Mouse (Mus musculus) heart, embryonic 13.5 days (tissue): Measurements from ENCODE around the gene Dffa. TPM values are rescaled to one million over a fixed set of nuclear protein-coding genes. Genes with fewer than 3 reads are reported as not detected.
"Not testable (repeated sequence)": the region's sequence is repeated elsewhere in the genome, so short reads cannot be mapped to it uniquely, and the experiment has no call there.

ENCODE experiments used
- ATAC-seq: fragments of 200-750 bp; cut with Nextera tagmentation; 2 replicates; pipeline ENCODE4 v1.8.0; 2017; ENCODE audit warnings: moderate TSS enrichment; ENCODE audit not compliant: insufficient number of reproducible peaks, low FRiP score, low TSS enrichment; ENCODE audit errors: extremely low read depth
- H3K27ac ChIP-seq: fragments of 300-500 bp; sonication (generic); replicated peaks from 2 replicates; pipeline ENCODE4 v1.5.1; 2015; ENCODE audit warnings: moderate library complexity, mild to moderate bottlenecking, inconsistent platforms
- H3K27me3 ChIP-seq: fragments of 300-500 bp; sonication (generic); replicated peaks from 2 replicates; pipeline ENCODE4 v1.6.1; 2015; ENCODE audit warnings: mild to moderate bottlenecking, inconsistent platforms
- H3K36me3 ChIP-seq: fragments of 300-500 bp; sonication (generic); 2 replicates; pipeline ENCODE4 v1.6.1; 2015; ENCODE audit warnings: mild to moderate bottlenecking, inconsistent platforms
- H3K4me1 ChIP-seq: fragments of 300-500 bp; sonication (generic); 2 replicates; pipeline ENCODE4 v1.6.1; 2015; ENCODE audit warnings: inconsistent platforms
- H3K4me2 ChIP-seq: fragments of 300-500 bp; sonication (generic); 2 replicates; pipeline ENCODE4 v1.6.1; 2015; ENCODE audit warnings: inconsistent platforms, mild to moderate bottlenecking, moderate library complexity
- H3K4me3 ChIP-seq: fragments of 300-500 bp; sonication (generic); 2 replicates; pipeline ENCODE4 v1.5.1; 2015; ENCODE audit warnings: moderate library complexity, mild to moderate bottlenecking, inconsistent platforms
- H3K9ac ChIP-seq: fragments of 300-500 bp; sonication (generic); 2 replicates; pipeline ENCODE4 v1.6.1; 2015; ENCODE audit warnings: inconsistent platforms, mild to moderate bottlenecking, moderate library complexity
- H3K9me3 ChIP-seq: fragments of 300-500 bp; sonication (generic); 2 replicates; pipeline ENCODE4 v1.6.1; 2016; ENCODE audit warnings: inconsistent platforms
- WGBS: fragments of 180-500 bp; shearing (Covaris S2); methylation state at CpG from one replicate; pipeline ENCODE4 v1.1.7; 2015; ENCODE audit warnings: mixed read lengths; 5-methylcytosine and 5-hydroxymethylcytosine counted together
- polyA plus RNA-seq: library from polyadenylated mRNA; unstranded; fragments of >200 nt; fragmentation: Nextera tagmentation; extraction: Ambion mirVana; gene quantifications from 2 replicates; pipeline ENCODE4 v1.2.1, GENCODE M21; 2015

Gene Dffa
- polyA plus RNA-seq, 1 experiment from 2014 or later = 31.2 TPM

- ATAC-seq = peak; percentile 80
- Histone ChIP-seq H3K36me3 (peaks cover 3% of the 10 kb centered on the region; the same call in 1 of the 2 replicates), H3K4me3 (peak within 1 kb of the TSS; percentile 99), H3K27ac (peak within 1 kb of the TSS; percentile 46), H3K4me2 (peak within 1 kb of the TSS; percentile 98), H3K9ac (peak within 1 kb of the TSS; percentile 96), H3K9me3 (no peaks in the 10 kb centered on the region), H3K27me3 (no peaks in the 10 kb centered on the region), H3K4me1 (peaks cover 23% of the 10 kb centered on the region)
- under 1% methylated on average over 50 of the region's 50 CpGs for WGBS
These were observed 4.5 kb upstream of the Dffa start, which contains the start of gene Pex14 for GRCm38 (mm10) chr4:149099369-149100017. TSS of gene Pex14 (minus strand) at chr4:149099876.

- Histone ChIP-seq H3K4me2 (0 out of 2 replicates have a peak overlapping the region, but pooled peaks have one; percentile 98), H3K4me1 (peaks cover 32% of the 10 kb centered on the region), H3K4me3 (peak overlapping the region; percentile 99; the same call in 1 of the 2 replicates)
- not testable (repeated sequence) for H3K36me3 ChIP-seq, H3K9ac ChIP-seq, H3K27me3 ChIP-seq, ATAC-seq, H3K27ac ChIP-seq, H3K9me3 ChIP-seq
- 81% methylated on average over 12 of the region's 12 CpGs for WGBS
These were observed 3.5 kb upstream of the Dffa start for GRCm38 (mm10) chr4:149100449-149100848.

- Histone ChIP-seq H3K9ac (no peak overlapping the region), H3K4me1 (peaks cover 32% of the 10 kb centered on the region), H3K36me3 (peaks cover 5% of the 10 kb centered on the region), H3K4me3 (no peak overlapping the region), H3K27me3 (no peaks in the 10 kb centered on the region), H3K9me3 (no peaks in the 10 kb centered on the region), H3K4me2 (no peak overlapping the region), H3K27ac (no peak overlapping the region)
- whole genome bisulfite sequencing = 75% methylated on average over 3 of the region's 3 CpGs
- ATAC-seq = no peak
These were observed 2.5 kb upstream of the Dffa start for GRCm38 (mm10) chr4:149101456-149101855.

GRCm38 (mm10) chr4:149119978-149120562 lies 16.1 kb downstream of the Dffa start:
- not testable (repeated sequence) for H3K9me3 ChIP-seq, H3K9ac ChIP-seq, H3K27me3 ChIP-seq, H3K4me1 ChIP-seq, H3K4me3 ChIP-seq, H3K4me2 ChIP-seq, ATAC-seq, H3K27ac ChIP-seq
- WGBS = 79% methylated on average over 12 of the region's 12 CpGs
- peaks cover 39% of the 10 kb centered on the region for H3K36me3 ChIP-seq

GRCm38 (mm10) chr4:149123432-149123831 lies 19.5 kb downstream of the Dffa start:
- Histone ChIP-seq H3K9ac (no peak overlapping the region), H3K9me3 (no peaks in the 10 kb centered on the region), H3K27me3 (no peaks in the 10 kb centered on the region), H3K36me3 (peaks cover 32% of the 10 kb centered on the region), H3K4me1 (peaks cover 3% of the 10 kb centered on the region; the same call in 1 of the 2 replicates), H3K27ac (no peak overlapping the region), H3K4me2 (no peak overlapping the region), H3K4me3 (no peak overlapping the region)
- ATAC-seq = no peak
- WGBS = 52% methylated on average over 5 of the region's 5 CpGs

- H3K27me3 ChIP-seq = no peaks in the 10 kb centered on the region
- no peaks in the 10 kb centered on the region for H3K9me3 ChIP-seq
- WGBS = 46% methylated on average over 11 of the region's 11 CpGs
- H3K4me1 ChIP-seq = peaks cover 3% of the 10 kb centered on the region; the same call in 1 of the 2 replicates
- no peak for ATAC-seq
- peaks cover 34% of the 10 kb centered on the region for H3K36me3 ChIP-seq
- H3K4me3 ChIP-seq = no peak overlapping the region
- no peak overlapping the region for H3K4me2 ChIP-seq
- no peak overlapping the region for H3K9ac ChIP-seq
- H3K27ac ChIP-seq = no peak overlapping the region
These were observed 21.6 kb downstream of the Dffa start for GRCm38 (mm10) chr4:149125341-149126114.

- peaks cover 3% of the 10 kb centered on the region; the same call in 1 of the 2 replicates for H3K4me1 ChIP-seq
- WGBS = 71% methylated on average over 6 of the region's 6 CpGs
- no peaks in the 10 kb centered on the region for H3K27me3 ChIP-seq
- no peak for ATAC-seq
- H3K4me2 ChIP-seq = no peak overlapping the region
- no peaks in the 10 kb centered on the region for H3K9me3 ChIP-seq
- no peak overlapping the region for H3K27ac ChIP-seq
- peaks cover 37% of the 10 kb centered on the region for H3K36me3 ChIP-seq
- no peak overlapping the region for H3K9ac ChIP-seq
- no peak overlapping the region for H3K4me3 ChIP-seq
These were observed 22.2 kb downstream of the Dffa start for GRCm38 (mm10) chr4:149126115-149126509.

GRCm38 (mm10) chr4:149126663-149127062 lies 22.7 kb downstream of the Dffa start, which contains the start of gene Cort:
TSS of gene Cort (minus strand) at chr4:149126763.
- H3K27me3 ChIP-seq = no peaks in the 10 kb centered on the region
- H3K9ac ChIP-seq = no peak within 1 kb of the TSS
- H3K4me2 ChIP-seq = no peak within 1 kb of the TSS
- no peak within 1 kb of the TSS for H3K4me3 ChIP-seq
- H3K4me1 ChIP-seq = peaks cover 3% of the 10 kb centered on the region; the same call in 1 of the 2 replicates
- no peaks in the 10 kb centered on the region for H3K9me3 ChIP-seq
- no peak for ATAC-seq
- 77% methylated on average over 11 of the region's 11 CpGs for WGBS
- H3K27ac ChIP-seq = no peak within 1 kb of the TSS
- peaks cover 41% of the 10 kb centered on the region for H3K36me3 ChIP-seq

GRCm38 (mm10) chr4:149128467-149128866 lies 24.5 kb downstream of the Dffa start:
- Histone ChIP-seq H3K9ac (no peak overlapping the region), H3K4me1 (peaks cover 3% of the 10 kb centered on the region; the same call in 1 of the 2 replicates), H3K4me3 (no peak overlapping the region), H3K4me2 (no peak overlapping the region), H3K36me3 (peaks cover 37% of the 10 kb centered on the region), H3K27ac (no peak overlapping the region), H3K27me3 (no peaks in the 10 kb centered on the region), H3K9me3 (no peaks in the 10 kb centered on the region)
- WGBS = 77% methylated on average over 18 of the region's 18 CpGs
- no peak for ATAC-seq

- 90% methylated on average over 23 of the region's 23 CpGs for WGBS
- Histone ChIP-seq H3K27me3 (no peaks in the 10 kb centered on the region), H3K4me1 (peaks cover under 1% of the 10 kb centered on the region), H3K27ac (no peak overlapping the region), H3K9me3 (no peaks in the 10 kb centered on the region), H3K9ac (no peak overlapping the region), H3K36me3 (peaks cover 37% of the 10 kb centered on the region), H3K4me2 (no peak overlapping the region), H3K4me3 (no peak overlapping the region)
- ATAC-seq = no peak
These were observed 27.2 kb downstream of the Dffa start for GRCm38 (mm10) chr4:149131021-149131752.
